Mouse (Mus musculus): ENCODE results near the gene Gm20696. TPM values are rescaled to one million over a fixed set of nuclear protein-coding genes. Genes with fewer than 3 reads are reported as not detected.

Gene Gm20696
- total RNA-seq, 1 experiment from 2014 or later: 6.0 TPM

DNA sequence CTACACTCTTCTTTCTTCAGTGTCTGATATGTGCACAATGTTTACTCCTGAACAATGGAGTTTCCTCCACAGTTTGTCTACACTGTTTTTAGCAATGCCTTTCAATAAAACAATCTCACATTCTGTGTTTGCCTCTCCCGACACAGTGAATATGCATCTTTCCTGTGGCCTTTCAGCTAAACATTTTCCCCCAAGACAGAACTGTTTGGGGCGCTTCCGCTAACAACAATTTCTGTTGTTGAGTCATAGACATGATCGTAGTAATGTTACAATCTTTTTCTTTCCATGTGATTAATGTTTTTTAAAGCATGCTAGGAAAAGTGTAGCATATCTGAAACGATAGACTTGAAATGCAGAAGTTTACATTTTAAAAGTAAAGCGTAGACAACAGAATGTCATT lies 338.5 kb downstream of the Gm20696 start:
- DNase-seq: no peak

DNA sequence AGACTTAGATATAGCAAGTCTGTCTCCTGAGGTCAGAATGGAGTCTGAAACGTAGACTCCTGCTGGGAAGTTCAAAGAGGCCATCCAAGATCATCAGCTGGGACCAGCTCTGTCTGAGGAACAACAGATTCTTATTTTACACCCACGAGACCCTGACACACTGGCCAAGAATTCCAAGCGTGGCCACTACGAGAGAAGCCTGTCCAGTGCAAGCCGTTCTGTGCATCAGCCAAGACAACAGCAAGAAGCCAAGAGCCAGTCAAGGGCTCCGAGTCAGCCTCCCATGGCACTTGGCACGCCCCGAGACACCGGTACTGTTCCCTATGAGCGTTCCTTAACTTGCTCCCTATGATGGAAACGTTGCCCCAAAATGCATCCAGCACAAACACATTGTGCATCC lies 338.9 kb downstream of the Gm20696 start:
- DNase-seq: peak; percentile 18

DNA sequence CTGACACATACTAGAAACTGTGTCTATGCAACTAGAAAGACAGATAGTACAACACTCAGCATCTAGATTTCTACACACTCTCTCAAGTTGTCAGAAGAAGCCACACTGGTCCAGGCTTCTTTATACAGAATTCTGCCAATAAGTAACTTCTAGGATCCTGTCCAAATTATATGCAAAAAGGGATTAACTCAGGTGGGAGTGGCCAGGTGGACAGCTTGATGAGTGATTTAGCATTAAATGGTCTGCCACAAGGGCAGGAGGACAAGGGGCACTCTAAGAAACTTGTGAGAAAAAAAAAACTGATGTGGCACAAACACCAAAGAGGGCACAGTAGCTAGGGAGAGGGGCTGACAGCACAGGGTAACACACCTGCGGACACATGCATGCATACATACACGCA lies 340.7 kb downstream of the Gm20696 start:
- no peak for DNase-seq

DNA sequence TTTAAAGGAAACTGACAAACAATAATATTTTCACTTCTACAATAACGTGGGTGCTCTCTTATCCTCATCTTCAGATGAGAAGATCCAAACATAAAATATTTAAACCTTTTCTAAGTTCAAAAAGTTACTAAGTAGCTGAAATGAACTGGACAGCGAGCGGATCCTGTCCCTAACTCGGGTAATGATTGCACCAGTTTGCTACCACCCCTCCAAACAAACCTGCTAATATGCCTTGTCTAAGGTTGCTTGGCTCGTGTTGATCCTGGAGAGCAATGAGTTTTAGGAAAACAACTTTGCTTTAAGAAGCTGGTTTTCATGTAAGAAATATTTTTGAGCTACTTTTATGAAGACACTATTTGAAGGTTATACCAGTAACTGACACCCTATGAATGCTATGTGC lies 341.1 kb downstream of the Gm20696 start:
- no peak for DNase-seq

DNA sequence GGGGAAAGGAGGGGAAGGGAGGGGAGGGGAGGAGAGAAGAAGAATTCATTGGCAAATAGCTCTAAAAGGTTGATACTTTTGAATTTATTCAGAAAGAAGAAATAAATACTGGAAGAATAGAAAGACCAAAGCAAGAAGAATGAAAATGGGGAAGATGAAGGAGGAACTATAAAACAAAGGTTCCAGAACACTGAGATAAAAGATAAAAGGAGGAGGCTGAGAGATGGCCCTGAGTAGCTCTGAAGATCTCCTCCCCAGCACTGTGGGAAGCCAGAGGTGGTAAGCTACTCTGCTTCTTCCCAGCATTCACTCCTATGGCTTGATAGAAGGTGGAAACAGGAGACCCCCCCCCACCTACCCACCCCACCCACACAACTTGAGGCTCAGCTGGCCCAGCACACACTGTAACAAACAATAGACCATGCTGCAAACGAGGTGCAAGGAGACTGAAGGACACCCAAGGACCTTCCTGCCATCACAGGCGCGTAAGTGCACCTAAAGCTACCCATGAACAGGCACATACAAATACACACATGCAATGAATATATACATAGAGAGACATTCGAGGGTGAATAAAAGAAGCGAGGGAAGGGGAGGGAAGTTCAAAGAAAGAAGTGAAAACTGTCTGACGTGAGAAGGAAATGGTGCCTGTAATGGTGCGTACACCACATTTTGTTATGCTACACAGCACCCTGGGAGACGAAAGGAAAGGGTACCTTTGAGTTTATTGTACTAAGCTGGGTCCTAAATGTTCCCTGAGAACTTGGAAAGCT lies 344.3 kb downstream of the Gm20696 start:
- no peak for DNase-seq

DNA sequence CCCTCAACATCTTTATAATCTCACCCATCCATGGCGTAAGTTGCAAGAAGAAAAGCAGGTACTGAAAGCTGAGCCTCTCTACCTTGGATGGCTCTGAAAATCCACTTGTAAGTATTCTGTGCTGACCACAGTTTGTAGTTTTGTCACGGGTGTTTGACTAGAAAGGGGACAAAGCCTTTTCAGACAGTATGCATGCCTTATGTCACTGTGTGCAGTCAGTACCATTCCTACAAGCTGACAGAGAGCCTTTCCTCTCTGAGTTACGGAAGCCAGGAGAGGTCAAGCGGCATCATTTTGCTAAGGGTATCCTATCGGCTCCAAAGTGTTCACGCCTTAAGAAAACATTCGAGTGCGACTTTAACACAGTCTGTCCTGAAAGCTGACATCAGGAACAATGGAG lies 346.2 kb downstream of the Gm20696 start:
- no peak for DNase-seq

DNA sequence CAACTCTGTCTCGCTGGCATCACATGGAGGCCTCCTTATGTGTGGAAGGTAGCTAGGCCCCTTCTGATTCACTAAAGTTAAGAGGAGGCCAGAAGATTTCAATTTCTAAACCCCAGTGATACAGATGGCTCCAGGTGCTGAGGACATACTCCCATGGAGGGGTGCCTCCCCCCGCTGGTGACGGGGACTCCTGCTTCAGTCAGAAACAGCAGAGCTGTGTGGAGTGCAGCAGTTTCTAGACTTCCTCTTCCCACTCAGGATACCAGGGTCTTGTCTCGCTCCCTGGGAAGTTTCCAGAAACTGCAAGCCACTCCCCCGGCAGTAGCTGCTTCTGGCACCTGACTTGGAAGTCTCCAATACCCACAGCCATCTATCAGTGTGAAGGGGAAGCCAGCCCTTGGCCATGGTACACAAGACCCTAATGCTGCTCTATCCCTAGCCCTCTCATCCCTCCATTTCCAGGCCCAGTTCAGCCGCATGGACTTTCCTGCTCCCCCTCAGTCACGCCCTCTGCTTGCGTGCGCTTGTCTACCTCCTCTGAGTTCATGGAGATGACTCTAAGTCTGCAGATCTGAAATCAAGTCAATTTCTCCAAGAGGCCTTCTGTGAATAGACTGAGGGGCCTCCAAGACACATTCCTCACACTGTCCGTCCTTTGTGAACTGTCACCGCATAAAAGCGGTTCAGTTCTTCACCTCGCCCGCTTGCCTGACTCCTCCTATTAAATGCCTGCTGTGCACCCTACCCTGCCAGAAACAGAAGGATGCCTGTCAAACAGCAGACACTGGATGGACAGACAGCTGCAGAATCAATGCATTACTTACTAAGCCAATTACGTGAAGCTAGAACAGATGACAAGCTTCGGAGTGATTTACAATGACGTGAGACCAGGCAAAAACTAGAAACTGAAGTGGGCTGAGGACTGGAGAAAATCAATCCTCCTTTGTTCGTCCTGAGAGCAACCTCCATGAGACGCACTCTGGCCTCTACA lies 346.9 kb downstream of the Gm20696 start:
- DNase-seq: no peak

DNA sequence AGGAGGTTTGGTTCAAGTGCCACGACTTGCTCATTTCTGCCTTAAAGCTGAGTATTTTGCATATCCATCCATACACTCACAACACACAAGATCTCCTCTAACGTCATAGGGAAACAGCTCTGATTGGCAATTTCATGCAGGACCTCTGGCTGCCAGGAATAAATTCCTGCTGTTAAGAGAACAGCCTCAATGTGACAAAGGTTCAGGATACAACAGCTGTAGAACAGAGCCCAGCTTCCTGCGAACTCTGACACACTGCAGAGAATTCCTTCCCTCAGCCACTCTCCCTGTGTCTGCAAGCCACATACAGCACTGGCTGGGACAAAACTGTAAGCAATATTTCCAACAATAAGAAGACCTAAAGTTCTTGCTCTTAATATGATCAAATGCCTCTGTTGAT lies 351.9 kb downstream of the Gm20696 start:
- DNase-seq: no peak

DNA sequence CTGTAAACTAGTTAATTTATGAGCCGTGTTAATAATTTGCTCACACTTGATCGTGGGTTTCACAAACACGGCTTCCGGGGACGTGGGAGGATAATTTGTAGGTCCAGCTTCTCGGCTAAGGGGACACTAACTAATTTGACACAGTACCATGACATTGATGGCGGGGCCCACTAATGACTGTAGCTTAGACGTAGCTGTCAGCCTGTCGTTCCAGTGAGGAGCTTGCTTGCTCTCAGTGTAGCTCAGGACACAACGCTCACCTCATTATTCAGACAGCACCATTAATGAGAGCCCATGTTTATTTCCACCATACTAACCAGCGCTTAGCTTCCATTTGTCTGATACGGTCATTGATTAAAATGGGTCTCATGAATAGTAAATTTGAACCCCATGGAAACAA lies 356.1 kb downstream of the Gm20696 start:
- DNase-seq: no peak

DNA sequence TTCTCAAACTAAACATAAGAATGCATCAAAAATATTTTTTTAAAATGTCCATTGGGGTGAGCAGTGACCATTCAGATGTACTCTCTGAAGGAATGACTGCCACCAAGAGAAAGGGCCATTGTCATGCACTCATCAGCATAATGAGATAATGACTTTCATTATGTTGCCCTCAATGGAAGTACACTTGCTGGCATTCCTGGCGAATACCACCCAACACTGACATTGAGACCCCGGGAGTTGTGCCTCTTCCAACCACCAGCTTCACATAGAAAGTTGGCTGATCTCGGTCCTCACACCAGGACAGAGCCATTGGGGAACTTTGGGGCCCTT lies 356.5 kb downstream of the Gm20696 start:
- DNase-seq: no peak

DNA sequence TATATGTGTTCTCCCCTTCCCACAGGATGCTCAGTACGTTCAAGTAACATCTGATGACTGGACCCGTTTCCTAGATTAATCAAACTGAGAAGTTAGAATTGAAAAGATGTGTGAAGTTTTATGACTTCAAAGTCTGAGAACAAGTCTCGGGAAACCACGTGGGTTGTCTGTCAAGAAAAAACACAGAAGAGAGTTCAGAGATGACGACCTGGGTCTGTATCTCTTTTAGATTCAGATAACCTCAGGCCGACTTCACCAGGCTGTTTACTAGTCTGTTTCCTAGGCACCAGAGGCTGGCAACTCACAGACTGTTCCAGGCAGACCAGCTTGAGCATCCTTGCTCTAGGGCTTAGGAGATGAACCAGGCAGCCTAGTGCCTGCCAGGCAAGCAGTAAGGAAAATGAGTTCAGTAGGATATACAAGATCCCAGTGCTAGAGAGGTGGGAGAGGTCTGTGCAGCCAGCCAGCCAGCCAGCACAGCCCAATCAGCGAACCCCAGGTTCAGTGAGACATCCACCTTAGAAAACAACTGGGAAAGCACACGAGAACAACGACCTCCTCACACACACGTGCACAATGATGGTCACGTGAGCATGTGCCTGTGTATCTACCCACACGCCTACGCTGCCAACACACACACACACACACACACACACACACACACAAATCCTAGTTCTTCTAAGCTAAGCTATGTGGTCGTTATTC lies 357.0 kb downstream of the Gm20696 start:
- no peak for DNase-seq

DNA sequence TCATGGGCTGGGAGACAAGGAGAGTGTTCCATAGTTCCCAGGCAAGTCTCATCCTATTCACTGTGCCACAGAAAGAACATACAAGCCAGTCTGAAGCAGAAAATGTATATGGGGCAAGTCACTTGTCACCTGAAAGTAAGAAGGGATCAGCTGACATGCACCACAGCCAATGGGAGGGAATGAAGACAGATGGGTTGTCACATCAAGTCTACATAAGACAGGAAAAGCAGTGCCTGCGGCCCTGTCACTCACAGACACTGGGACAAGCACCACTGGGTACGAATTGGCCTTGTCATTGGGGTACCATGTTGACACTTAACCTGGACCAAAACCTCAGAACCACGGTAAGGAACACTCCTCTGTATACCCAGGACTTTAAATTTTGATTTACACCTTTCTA lies 360.8 kb downstream of the Gm20696 start:
- DNase-seq: no peak

DNA sequence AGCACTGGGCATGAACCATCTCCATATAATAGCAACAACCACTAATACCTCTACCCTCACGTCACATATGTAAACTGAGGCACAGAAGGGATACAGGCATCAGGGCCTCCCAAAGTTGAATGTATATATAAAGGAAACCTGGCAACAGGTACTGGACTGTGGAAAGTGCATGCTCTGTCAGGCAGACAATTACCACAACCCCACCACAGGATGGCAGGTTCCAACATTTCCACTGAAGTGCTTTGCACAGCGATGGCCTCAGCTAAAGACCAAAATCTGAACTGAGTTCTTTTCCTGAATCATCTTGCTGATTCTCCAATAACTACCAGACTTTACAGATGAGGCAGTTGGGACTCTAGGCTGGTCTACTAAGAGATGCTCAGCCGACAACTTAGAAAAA lies 361.4 kb downstream of the Gm20696 start:
- DNase-seq: no peak

DNA sequence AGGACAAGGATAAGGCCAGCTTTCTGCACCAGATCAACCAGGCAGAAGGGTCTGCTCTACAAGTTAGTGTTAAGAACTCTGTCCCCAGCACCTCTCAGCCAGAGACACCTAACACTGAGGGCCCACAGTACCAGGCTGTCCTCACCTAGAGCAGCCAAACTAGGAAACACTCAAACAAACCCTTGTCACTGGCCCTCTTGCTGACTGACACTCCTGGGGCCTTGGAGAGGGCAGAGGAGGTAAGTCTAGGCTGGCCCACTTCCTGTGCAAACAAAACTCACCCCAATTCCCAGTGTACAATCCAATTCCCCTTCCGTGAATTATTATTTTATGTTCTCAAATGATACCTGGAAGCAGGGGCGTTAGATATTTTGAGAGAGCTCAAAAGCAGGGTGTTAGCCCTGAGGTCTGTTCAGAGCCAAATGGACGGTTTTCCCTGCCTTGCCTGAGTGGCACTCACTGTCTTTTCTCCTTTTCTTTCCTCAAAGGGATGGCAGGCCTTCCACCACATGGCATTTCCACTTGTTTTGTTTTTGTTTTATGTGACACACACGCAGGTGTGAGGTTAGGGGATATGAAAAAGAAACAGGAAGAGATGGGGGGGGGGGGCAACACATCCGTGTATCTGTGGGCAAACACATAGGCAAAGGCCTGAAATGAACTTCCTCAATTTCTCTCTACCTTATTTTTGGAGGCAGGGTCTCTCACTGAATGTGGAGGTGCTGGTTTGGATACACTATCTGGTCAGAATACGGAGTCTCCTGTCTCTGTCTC lies 363.7 kb downstream of the Gm20696 start:
- DNase-seq: no peak

DNA sequence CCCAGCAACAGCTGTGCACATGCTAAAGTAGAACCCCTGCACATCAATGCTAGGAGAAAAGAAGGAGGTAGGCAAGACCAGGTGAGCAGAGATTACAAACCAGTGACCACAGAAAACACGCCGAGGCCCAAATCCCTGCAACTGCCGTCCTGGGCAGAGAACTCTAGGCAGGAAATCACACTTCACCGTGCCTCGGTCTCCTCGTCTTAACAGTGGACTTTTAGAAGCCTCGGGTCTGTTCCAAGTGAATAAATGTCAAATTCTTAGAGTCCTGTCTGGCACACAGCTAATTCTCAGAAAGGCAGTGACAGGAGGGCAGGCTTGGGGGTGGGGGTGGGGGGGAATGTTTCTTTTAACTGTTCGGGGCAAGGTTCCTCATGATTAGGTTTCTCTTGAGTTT lies 364.7 kb downstream of the Gm20696 start:
- DNase-seq: no peak

DNA sequence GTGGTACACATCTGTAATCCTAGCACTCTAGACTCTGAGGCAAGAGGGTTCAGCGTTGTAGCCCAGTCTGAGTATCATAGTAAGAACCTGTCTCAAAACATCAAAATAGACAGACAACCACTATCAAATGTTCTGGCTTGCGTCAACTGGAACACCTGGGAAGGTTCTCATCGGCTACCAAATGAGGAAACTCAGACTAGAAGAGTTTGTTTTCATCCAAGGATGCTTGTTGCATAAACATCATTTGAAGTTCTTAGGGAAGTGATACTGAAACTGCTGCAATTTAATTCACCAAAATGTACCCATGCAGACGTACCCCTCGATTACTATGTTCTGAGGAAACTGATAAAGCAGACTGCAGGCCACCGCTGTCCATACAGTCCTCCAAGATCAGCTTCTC lies 366.4 kb downstream of the Gm20696 start:
- DNase-seq: no peak

DNA sequence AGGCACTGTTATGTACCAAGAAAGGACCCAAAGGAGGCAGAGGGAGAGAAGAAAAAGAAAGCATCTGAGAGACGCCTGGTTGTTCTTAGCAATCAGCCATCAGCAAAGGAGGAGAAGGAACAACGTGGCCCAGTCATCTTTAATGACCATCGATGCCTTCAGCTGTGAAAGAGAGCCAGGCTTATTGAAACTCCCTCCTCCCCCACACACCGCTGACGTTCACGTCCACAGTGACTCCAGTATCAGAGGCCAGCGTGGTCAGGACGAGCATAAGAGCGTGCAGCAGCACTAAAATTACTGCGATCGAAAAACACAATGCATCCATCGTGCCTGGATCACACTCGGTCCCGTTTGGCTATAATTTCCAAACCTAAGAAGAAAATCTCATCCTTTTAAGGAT lies 367.4 kb downstream of the Gm20696 start:
- no peak for DNase-seq

DNA sequence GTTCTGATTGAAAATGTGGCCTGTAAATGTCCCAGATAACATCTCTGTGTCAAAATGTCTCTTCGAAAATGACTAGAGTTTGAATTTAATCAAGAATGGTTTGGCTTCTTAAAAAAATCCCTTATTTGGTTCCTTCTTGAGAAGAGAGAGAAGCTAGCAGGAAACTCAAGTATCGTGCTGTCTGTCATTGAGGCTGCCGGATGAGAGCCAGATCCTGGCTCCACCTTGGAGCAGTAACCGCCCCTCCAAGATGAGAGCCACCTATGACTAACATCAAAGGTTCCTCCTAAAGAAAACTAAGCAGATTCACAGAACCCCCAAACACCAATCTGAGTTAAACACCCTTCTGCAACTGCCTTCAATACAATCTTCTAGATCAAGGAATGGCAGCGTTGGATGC lies 369.1 kb downstream of the Gm20696 start:
- no peak for DNase-seq

DNA sequence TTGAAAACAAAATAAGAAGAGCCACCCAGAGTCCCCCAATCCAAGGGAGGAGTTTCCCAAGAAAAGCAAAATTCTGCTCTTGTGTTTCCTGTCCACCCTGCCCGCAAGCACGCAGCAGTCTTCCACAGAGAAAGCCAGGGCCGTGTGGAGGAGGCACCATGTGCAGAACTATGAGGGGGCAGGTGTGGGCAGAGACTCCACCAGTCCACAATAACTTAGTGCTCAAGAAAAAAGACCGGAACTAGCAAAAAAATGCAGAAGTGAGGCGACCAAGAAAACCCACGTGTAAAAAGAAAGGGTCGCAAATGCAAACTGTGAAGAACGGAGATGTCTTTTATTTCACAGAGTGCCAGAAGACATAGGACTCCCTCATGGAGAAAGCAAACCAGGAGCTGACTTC lies 371.1 kb downstream of the Gm20696 start:
- DNase-seq: no peak

DNA sequence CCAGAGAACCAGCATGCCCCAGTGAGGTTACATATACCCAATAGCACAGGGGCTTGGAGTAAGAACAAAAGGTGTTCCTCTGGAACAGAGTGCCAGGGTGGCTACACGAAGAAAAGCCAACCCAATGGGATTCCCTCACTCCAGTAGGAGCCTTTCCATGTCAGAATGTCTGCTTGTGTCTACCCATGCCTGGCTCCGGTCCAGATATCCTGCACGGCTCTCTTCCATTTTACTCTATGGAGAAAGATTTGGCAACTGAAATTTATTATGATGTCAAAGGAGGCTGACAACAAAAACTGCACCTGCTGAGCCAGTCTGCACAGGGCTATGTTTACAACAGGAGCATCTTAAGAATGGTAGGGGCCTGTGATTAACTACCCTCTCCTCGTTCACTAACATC lies 377.4 kb downstream of the Gm20696 start:
- no peak for DNase-seq

DNA sequence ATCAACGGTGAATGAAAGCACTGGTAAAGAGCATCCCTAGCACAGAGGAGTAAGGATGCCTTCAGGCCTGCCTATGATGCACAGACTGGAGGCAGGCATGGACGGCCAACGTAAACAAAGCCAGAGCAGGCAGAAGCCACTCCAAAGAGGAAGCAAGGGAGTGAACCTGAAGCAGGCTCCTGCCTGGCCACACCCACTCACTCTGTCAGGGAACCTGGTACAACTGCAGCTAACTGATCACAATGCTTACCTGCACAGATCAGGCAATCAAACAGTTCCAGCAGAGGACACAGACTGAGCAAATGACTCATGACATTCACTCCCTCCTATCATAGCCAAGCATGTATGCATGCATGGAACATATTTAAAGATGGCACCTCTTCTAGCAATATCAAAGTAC lies 381.6 kb downstream of the Gm20696 start:
- DNase-seq: no peak

DNA sequence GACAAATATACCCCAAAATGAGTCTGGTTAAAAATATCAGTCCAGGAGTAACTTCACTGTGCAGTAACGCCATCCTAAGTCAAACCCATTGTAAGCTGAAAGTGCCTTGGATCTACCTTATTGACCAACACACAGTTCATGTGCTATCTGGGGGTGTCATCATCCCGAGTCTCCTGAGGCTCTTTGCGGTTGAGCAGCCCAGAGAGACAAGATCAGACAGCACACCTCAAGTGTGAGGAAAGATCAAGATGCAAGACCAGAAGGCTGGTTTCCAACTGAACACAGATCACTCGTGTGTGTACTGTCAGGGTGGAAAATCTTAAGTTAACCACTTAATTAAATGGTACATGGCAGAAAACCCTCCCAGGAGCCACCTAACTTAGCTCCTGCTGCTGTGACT lies 382.6 kb downstream of the Gm20696 start:
- no peak for DNase-seq

Measured in adrenal gland, postnatal 25 days (tissue).